Mouse (Mus musculus): Measurements from ENCODE around the gene Sbk1. TPM values are rescaled to one million over a fixed set of nuclear protein-coding genes. Genes with fewer than 3 reads are reported as not detected.

The Sbk1 gene
- polyA plus RNA-seq (2017; shearing (Covaris generic)), result 65.8 TPM

DNA sequence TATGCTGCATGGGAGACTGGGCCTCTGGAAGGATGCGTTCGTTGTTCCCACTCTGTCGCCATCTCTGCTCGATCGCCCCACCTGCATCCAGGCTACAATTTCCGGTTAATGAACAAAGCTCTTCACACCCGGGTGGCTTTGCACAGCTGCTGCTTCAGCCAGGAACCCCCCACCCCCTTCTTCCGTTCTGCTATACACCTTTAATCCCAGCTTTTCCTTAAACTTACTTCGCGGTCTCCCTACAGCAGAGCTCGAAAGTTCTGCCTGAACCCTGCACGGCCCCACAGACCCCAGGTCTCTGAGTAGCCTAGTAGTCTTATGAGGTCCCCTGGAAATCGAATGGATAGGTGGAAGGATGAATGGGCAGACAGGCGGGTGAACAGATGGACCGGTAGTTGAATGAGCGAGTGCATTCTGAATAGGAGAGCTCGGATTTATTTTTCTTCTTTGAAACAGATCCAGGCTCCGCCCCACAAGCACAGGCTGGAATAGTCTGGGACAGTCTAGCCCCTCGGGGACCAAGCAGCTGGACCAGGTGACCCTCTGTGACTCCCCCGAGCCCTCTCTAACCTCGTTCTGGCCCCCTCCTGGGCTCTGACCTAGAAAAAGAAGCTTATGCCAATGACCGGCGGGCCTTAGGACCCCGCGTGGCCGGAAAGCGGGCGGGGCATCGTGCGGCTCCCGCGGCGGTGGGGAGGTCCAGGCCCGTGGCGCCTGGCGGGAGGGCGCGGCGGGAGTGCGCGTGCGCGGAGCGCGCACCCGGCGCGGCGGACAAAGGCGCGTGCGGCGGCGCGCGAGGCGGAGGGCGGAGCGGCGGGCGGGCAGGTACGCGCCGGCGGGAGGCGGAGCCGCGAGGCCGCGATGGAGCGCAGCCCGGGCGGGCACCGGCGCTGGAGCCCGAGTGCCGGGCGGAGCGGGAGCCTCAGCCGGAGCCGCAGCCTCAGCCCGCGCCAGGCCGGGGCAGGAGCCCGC, at the start of gene Sbk1:
Gene Sbk1 (plus strand): TSS at position 908 of the 972 bp plus-strand sequence.

Other genes with a start within 250 kb of the Sbk1 start
- gene Gsg1l, start 190.2 kb upstream of the Sbk1 start, polyA plus RNA-seq (2017; shearing (Covaris generic)), result not detected
- gene Xpo6, start 72.1 kb upstream of the Sbk1 start, polyA plus RNA-seq (2017; shearing (Covaris generic)), result 226 TPM
- 801 TPM for gene Lat, start 97.0 kb downstream of the Sbk1 start, polyA plus RNA-seq (2017; shearing (Covaris generic))
- gene Spns1, start 104.8 kb downstream of the Sbk1 start, polyA plus RNA-seq (2017; shearing (Covaris generic)), result 59.5 TPM
- 5.1 TPM for gene Nfatc2ip, start 124.1 kb downstream of the Sbk1 start, polyA plus RNA-seq (2017; shearing (Covaris generic))
- 2.3 TPM for gene Cd19, start 142.3 kb downstream of the Sbk1 start, polyA plus RNA-seq (2017; shearing (Covaris generic))
- gene Rabep2, start 156.1 kb downstream of the Sbk1 start, polyA plus RNA-seq (2017; shearing (Covaris generic)), result 59.4 TPM
- gene Atp2a1, start 190.5 kb downstream of the Sbk1 start, polyA plus RNA-seq (2017; shearing (Covaris generic)), result 0.31 TPM
- 47.6 TPM for gene Sh2b1, start 202.8 kb downstream of the Sbk1 start, polyA plus RNA-seq (2017; shearing (Covaris generic))
- 110 TPM for gene Tufm, start 214.7 kb downstream of the Sbk1 start, polyA plus RNA-seq (2017; shearing (Covaris generic))
- gene Atxn2l, start 230.8 kb downstream of the Sbk1 start, polyA plus RNA-seq (2017; shearing (Covaris generic)), result 111 TPM